Mouse (Mus musculus) adrenal gland, adult 18-20 months (tissue): ENCODE measurements around the gene Sept3. TPM values are rescaled to one million over a fixed set of nuclear protein-coding genes. Genes with fewer than 3 reads are reported as not detected.
A peak's percentile ranks its signal among the peaks of the same experiment; 100 is the strongest.

ENCODE experiments used
- DNase-seq, 2 experiments: peaks; one replicate each; pipeline ENCODE4 v3.0.0; 2021 to 2022; ENCODE audit warnings: low spot score in 2 of 2
- total RNA-seq, 2 experiments: library from RNA; stranded (reverse); gene quantifications; 1 replicate in 1 of 2; 2 replicates in 1 of 2; pipeline ENCODE4 v1.2.3; 2021

Gene Sept3
- total RNA-seq, 2 experiments from 2014 or later, result 3.4 to 3.8 TPM

DNA sequence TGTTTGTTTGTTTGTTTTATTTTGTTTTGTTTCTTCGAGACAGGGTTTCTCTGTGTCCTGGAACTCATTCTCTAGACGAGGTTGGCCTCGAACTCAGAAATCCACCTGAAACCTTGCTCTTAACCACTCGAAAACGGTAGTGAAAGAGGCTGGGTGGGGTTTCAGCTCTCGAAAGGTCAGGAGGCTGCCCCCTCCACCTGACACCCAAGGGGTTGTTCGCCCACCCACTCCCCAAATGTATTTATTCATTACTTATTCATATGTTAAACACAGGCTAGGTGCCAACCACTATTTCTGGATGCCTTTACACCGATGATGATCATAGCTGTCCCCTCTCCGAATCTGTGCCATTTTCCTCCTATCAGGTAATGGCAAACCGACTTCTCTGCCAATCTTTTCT is 64.5 kb downstream of the Sept3 start:
- no peak for DNase-seq

- DNase-seq, result no peak
Observed at GRCm38 (mm10) chr15:82339634-82340254, 65.1 kb downstream of the Sept3 start.

- DNase-seq, result no peak
Observed at GRCm38 (mm10) chr15:82340414-82341035, 65.8 kb downstream of the Sept3 start.

GRCm38 (mm10) chr15:82341036-82341501 is 66.4 kb downstream of the Sept3 start:
- peak; percentile 45 to 59 for DNase-seq

DNA sequence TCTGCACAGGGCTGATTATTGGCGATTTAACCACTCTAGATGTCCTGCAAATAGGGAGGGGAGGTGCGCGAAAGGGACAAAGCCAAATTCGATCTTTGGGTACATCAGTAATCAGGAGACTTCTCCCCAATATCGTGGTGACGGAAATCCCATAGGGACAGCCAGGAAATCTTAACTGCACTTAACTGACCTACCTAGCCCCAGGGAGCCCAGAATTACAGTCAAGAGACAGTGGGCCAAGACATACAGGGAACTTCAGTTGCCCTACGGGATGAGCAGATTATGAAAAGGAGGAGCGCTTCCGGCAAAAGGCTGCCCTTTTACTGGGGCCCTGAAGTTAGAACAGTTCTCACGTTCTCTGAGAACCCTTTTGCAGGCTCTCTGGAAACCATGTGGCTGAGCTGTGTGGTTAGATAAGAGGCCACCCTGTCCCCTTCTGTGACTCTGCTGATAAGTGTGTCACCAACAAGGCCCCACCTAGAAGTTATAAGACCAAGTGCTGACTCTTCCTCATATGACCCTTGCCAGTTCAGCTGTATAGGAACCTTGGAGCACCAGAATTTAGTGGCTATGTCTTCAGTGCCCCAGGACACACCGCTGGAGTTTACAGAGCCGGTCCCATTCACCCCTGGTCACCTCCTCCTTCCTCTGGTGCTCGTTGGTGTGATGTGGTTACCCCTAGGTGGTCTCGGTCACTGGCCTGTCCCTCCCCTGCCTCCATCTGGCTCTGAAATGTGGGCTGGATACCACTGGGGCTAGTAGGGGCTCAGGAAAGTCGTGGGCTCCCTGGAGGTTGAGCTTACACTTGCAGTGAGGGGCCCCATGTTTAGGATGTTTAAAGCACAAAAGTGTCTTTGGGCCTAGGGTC is 67.2 kb downstream of the Sept3 start:
- no peak for DNase-seq

DNA sequence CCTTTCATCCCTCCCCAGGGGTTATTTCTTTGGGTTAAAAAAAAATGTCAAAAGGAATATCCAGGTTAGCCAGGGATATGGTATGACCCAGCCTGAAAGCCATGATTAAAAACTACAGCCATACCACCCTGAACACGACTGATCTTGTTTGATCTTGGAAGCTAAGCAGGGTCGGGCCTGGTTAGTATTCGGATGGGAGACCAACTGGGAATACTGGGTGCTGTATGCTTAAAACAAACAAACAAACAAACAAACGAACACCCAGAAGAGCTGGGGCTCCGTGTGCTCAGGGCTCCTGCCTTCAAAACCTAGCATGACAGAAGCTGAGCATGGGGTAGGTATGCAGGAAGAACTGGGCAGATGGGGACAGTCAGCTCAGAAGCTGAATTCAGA is 67.8 kb downstream of the Sept3 start:
- no peak for DNase-seq

- DNase-seq, result no peak
Observed at GRCm38 (mm10) chr15:82343368-82344287, 68.9 kb downstream of the Sept3 start.

Other genes with a start within 250 kb of the Sept3 start
- gene Desi1, start 241.0 kb upstream of the Sept3 start, total RNA-seq, result 100 to 1,000 TPM in 1 of 2 experiments, 10 to 100 TPM in 1; 52.7 to 123 TPM
- gene Snu13, start 227.3 kb upstream of the Sept3 start, total RNA-seq, result 10 to 100 TPM; 80.5 to 99.1 TPM
- gene 4930407I10Rik, start 215.7 kb upstream of the Sept3 start, total RNA-seq, result not detected
- gene Mei1, start 204.9 kb upstream of the Sept3 start, total RNA-seq, result 1 to 10 TPM in 1 of 2 experiments, under 1 TPM in 1; 0.58 to 4.1 TPM
- 1 to 10 TPM; 6.7 to 8.9 TPM for gene Ccdc134, start 147.0 kb upstream of the Sept3 start, total RNA-seq
- gene Srebf2, start 127.7 kb upstream of the Sept3 start, total RNA-seq, result 100 to 1,000 TPM in 1 of 2 experiments, 10 to 100 TPM in 1; 79.3 to 109 TPM
- under 1 TPM; 0.13 to 0.27 TPM for gene Shisa8, start 62.1 kb upstream of the Sept3 start, total RNA-seq
- gene Tnfrsf13c, start 50.5 kb upstream of the Sept3 start, total RNA-seq, result under 1 TPM; 0.16 to 0.17 TPM
- gene Cenpm, start 30.1 kb upstream of the Sept3 start, total RNA-seq, result 1 to 10 TPM; 2.4 to 2.5 TPM
- under 1 TPM; 0.33 to 0.90 TPM for gene 1500009C09Rik, start 22.5 kb upstream of the Sept3 start, total RNA-seq
- gene Wbp2nl, start 24.1 kb downstream of the Sept3 start, total RNA-seq, result not detected
- gene Naga, start 64.0 kb downstream of the Sept3 start, total RNA-seq, result 10 to 100 TPM; 46.1 to 67.0 TPM
- gene Pheta2, start 64.0 kb downstream of the Sept3 start, total RNA-seq, result 1 to 10 TPM in 1 of 2 experiments, under 1 TPM in 1; 0.46 to 1.1 TPM
- 100 to 1,000 TPM; 173 to 178 TPM for gene Smdt1, start 64.1 kb downstream of the Sept3 start, total RNA-seq
- 100 to 1,000 TPM; 512 to 543 TPM for gene Ndufa6, start 79.4 kb downstream of the Sept3 start, total RNA-seq
- 10 to 100 TPM; 47.7 to 48.8 TPM for gene Cyp2d22, start 105.4 kb downstream of the Sept3 start, total RNA-seq
- gene Cyp2d11, start 119.1 kb downstream of the Sept3 start, total RNA-seq, result under 1 TPM in 1 of 2 experiments, not detected in 1; 0.63 TPM
- gene Cyp2d10, start 132.3 kb downstream of the Sept3 start, total RNA-seq, result not detected
- not detected for gene Cyp2d9, start 158.5 kb downstream of the Sept3 start, total RNA-seq